In the genomic region with DNA sequence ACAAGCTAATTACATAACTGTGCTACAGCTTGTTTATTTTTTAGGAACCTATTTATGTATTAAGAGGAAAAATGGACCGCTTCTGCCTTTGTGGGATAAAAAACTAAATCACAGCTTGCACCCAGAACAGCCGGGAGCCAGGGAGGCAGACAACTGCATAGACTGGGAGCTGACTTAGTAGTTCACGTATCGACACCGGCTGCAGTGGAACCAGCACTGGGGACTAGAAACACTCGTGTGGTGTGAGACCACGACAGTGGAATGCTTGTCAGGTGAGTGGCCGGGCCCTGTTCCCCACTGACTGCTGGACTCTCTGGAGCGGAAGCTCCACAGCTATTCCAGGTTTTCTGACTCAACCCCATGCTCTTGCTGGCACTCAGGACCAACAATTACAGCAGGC, we compare ENCODE assay signal across 13 mouse cellular contexts. TPM values are rescaled to one million over a fixed set of nuclear protein-coding genes. Genes with fewer than 3 reads are reported as not detected.
DNase-seq lines count a peak whose midpoint lies in the region; ATAC-seq lines count a peak whose summit lies in the region.
"Had no signal": no experiment of that assay in that cellular context is flagged by ENCODE, and none has a peak within 500 bp of the region (broad histone marks: within the 10 kb centered on the region; RNA-seq: fewer than 3 reads in every experiment).

No protein-coding gene starts in this region.

- H3K27ac ChIP-seq in midbrain, embryonic 13.5 days, result no peak overlapping the region
- no peak overlapping the region for H3K27ac ChIP-seq in midbrain, embryonic 14.5 days (replicated peaks; ENCODE audit: low read depth, low read length)
- no peak overlapping the region for H3K27ac ChIP-seq in forebrain, embryonic 13.5 days
- H3K27ac ChIP-seq: hindbrain, embryonic 13.5 days; kidney, postnatal 0 days; left cerebral cortex, adult 2 months; limb, embryonic 15.5 days; stomach, postnatal 0 days had no signal

- no peak overlapping the region for H3K9ac ChIP-seq in midbrain, embryonic 13.5 days (replicated peaks)
- H3K9ac ChIP-seq in midbrain, embryonic 14.5 days (replicated peaks; ENCODE audit: low read length), result no peak overlapping the region
- no peak overlapping the region for H3K9ac ChIP-seq in forebrain, embryonic 13.5 days
- H3K9ac ChIP-seq: hindbrain, embryonic 13.5 days; limb, embryonic 15.5 days had no signal

- no peaks in the 10 kb centered on the region for H3K9me3 ChIP-seq in midbrain, embryonic 13.5 days
- H3K9me3 ChIP-seq in midbrain, embryonic 14.5 days (ENCODE audit: control insufficient read depth, low read length), result no peaks in the 10 kb centered on the region
- no peaks in the 10 kb centered on the region for H3K9me3 ChIP-seq in forebrain, embryonic 13.5 days (replicated peaks)
- H3K9me3 ChIP-seq: hindbrain, embryonic 13.5 days; limb, embryonic 15.5 days had no signal

- no peaks in the 10 kb centered on the region for H3K27me3 ChIP-seq in midbrain, embryonic 13.5 days
- H3K27me3 ChIP-seq in midbrain, embryonic 14.5 days (ENCODE audit: control insufficient read depth, insufficient read depth, low read length), result no peaks in the 10 kb centered on the region
- no peaks in the 10 kb centered on the region for H3K27me3 ChIP-seq in forebrain, embryonic 13.5 days
- H3K27me3 ChIP-seq: hindbrain, embryonic 13.5 days; limb, embryonic 15.5 days had no signal

- intact Hi-C loops in heart, postnatal 14 days (cut with DNase I), result loop anchor here (1.0 to 5.0 kb wide), 3 partner anchors 970 to 1175 kb away; no protein-coding TSS in a partner anchor

- DNase-seq in heart, adult 11 months, result peak; percentile 81
- DNase-seq in heart, postnatal 14 days, result no peak
- no peak for DNase-seq in midbrain, embryonic 14.5 days
- no peak for DNase-seq in spleen, adult 18-20 months
- DNase-seq in frontal cortex, adult 2 months (ENCODE audit: extremely low spot score in 1 of 2, low spot score in 1 of 2), result no peak

- ATAC-seq in midbrain, embryonic 13.5 days, result peak; percentile 66
- no peak for ATAC-seq in midbrain, embryonic 14.5 days (ENCODE audit: low FRiP score, low TSS enrichment)
- ATAC-seq in forebrain, embryonic 13.5 days, result peak; percentile 41; the same call in 1 of the 2 replicates

- peaks cover 23% of the 10 kb centered on the region for H3K36me3 ChIP-seq in midbrain, embryonic 13.5 days
- peaks cover 10% of the 10 kb centered on the region for H3K36me3 ChIP-seq in midbrain, embryonic 14.5 days (ENCODE audit: control insufficient read depth, insufficient read depth, low read length)
- peaks cover 17% of the 10 kb centered on the region for H3K36me3 ChIP-seq in forebrain, embryonic 13.5 days (ENCODE audit: poor library complexity, severe bottlenecking)

- no peak overlapping the region for H3K4me3 ChIP-seq in midbrain, embryonic 13.5 days (replicated peaks)
- H3K4me3 ChIP-seq in midbrain, embryonic 14.5 days (replicated peaks; ENCODE audit: low read depth, low read length), result no peak overlapping the region
- H3K4me3 ChIP-seq in forebrain, embryonic 13.5 days, result no peak overlapping the region
- H3K4me3 ChIP-seq: hindbrain, embryonic 13.5 days; left cerebral cortex, adult 2 months; limb, embryonic 15.5 days had no signal

- 86% methylated on average over 9 of the region's 9 CpGs for WGBS in midbrain, embryonic 13.5 days
- 86% methylated on average over 9 of the region's 9 CpGs for WGBS in midbrain, embryonic 14.5 days
- whole genome bisulfite sequencing in forebrain, embryonic 13.5 days, result 80% methylated on average over 9 of the region's 9 CpGs

- H3K4me1 ChIP-seq in midbrain, embryonic 13.5 days (replicated peaks), result no peaks in the 10 kb centered on the region
- no peaks in the 10 kb centered on the region for H3K4me1 ChIP-seq in midbrain, embryonic 14.5 days (ENCODE audit: control insufficient read depth, insufficient read depth, low read length)
- H3K4me1 ChIP-seq in forebrain, embryonic 13.5 days, result no peaks in the 10 kb centered on the region
- H3K4me1 ChIP-seq: hindbrain, embryonic 13.5 days had no signal

- no peak overlapping the region for H3K4me2 ChIP-seq in midbrain, embryonic 13.5 days (replicated peaks)
- H3K4me2 ChIP-seq in midbrain, embryonic 14.5 days (ENCODE audit: low read length), result no peak overlapping the region
- no peak overlapping the region for H3K4me2 ChIP-seq in forebrain, embryonic 13.5 days
- H3K4me2 ChIP-seq: hindbrain, embryonic 13.5 days; limb, embryonic 15.5 days had no signal

RNA-seq across cellular contexts. Expression of gene Tgfb2, which starts 16.5 kb away (rescaled TPM):
- total RNA-seq in heart, postnatal 14 days (2021), result 1 to 10 TPM; 7.6 to 7.9 TPM
- polyA plus RNA-seq in midbrain, embryonic 13.5 days (2015; fragmentation: Nextera tagmentation; extraction: Ambion mirVana), result 10.2 and 11.1 TPM in 2 replicates
- polyA plus RNA-seq in midbrain, embryonic 14.5 days (2014; fragmentation: Nextera tagmentation; extraction: Ambion mirVana), result 11.8 and 14.7 TPM in 2 replicates
- 11.1 and 14.1 TPM in 2 replicates for polyA plus RNA-seq in forebrain, embryonic 13.5 days (2015; fragmentation: Nextera tagmentation; extraction: Ambion mirVana)
- polyA plus RNA-seq in frontal cortex, adult 2 months (2012; rRNA removed), result 4.1 and 5.2 TPM in 2 replicates
- total RNA-seq: neutrophil, adult 5-6 weeks had no signal

RNA-seq across cellular contexts. Expression of gene Rrp15, which starts 26.9 kb away (rescaled TPM):
- total RNA-seq in heart, postnatal 14 days (2021), result 1 to 10 TPM; 7.3 to 9.1 TPM
- polyA plus RNA-seq in midbrain, embryonic 13.5 days (2015; fragmentation: Nextera tagmentation; extraction: Ambion mirVana), result 34.6 and 38.8 TPM in 2 replicates
- 28.3 and 29.0 TPM in 2 replicates for polyA plus RNA-seq in midbrain, embryonic 14.5 days (2014; fragmentation: Nextera tagmentation; extraction: Ambion mirVana)
- polyA plus RNA-seq in forebrain, embryonic 13.5 days (2015; fragmentation: Nextera tagmentation; extraction: Ambion mirVana), result 44.1 and 46.5 TPM in 2 replicates
- polyA plus RNA-seq in frontal cortex, adult 2 months (2012; rRNA removed), result 14.8 and 16.1 TPM in 2 replicates
